Mouse (Mus musculus) liver (tissue): Measurements from ENCODE around the gene Gm20708.

Experiments
- DNase-seq: peaks from one replicate; pipeline ENCODE4 v3.0.0-alpha.2; 2020; ENCODE audit warnings: mixed read lengths

Gm20708 gene

GRCm38 (mm10) chr11:117809407-117810311 lies at the start of gene Gm20708, which contains the start of gene Syngr2:
Gene Gm20708, plus strand, starts transcription at chr11:117809668.
Gene Syngr2, plus strand, starts transcription at chr11:117809668.
- DNase-seq = peak; percentile 90

- no peak for DNase-seq
These were observed 48.9 kb upstream of the Gm20708 start for GRCm38 (mm10) chr11:117760374-117761119.

GRCm38 (mm10) chr11:117761801-117762200 lies 47.7 kb upstream of the Gm20708 start:
- DNase-seq = no peak

- no peak for DNase-seq
These were observed 47.2 kb upstream of the Gm20708 start for GRCm38 (mm10) chr11:117762246-117762645.

- no peak for DNase-seq
These were observed 45.1 kb upstream of the Gm20708 start for GRCm38 (mm10) chr11:117764319-117764718.

- DNase-seq = no peak
These were observed 44.1 kb upstream of the Gm20708 start for GRCm38 (mm10) chr11:117765361-117765760.

GRCm38 (mm10) chr11:117766275-117766674 lies 43.2 kb upstream of the Gm20708 start:
- DNase-seq = no peak

- DNase-seq = no peak
These were observed 40.5 kb upstream of the Gm20708 start for GRCm38 (mm10) chr11:117768725-117769682.

- DNase-seq = no peak
These were observed 39.8 kb upstream of the Gm20708 start for GRCm38 (mm10) chr11:117769683-117770047.

GRCm38 (mm10) chr11:117770407-117770806 lies 39.1 kb upstream of the Gm20708 start:
- DNase-seq = no peak

GRCm38 (mm10) chr11:117772352-117772751 lies 37.1 kb upstream of the Gm20708 start:
- no peak for DNase-seq

- no peak for DNase-seq
These were observed 34.5 kb upstream of the Gm20708 start for GRCm38 (mm10) chr11:117774925-117775324.

GRCm38 (mm10) chr11:117775540-117775939 lies 33.9 kb upstream of the Gm20708 start:
- no peak for DNase-seq

- DNase-seq = no peak
These were observed 33.2 kb upstream of the Gm20708 start for GRCm38 (mm10) chr11:117776085-117776792.

GRCm38 (mm10) chr11:117777111-117777510 lies 32.4 kb upstream of the Gm20708 start:
- no peak for DNase-seq

- DNase-seq = no peak
These were observed 31.4 kb upstream of the Gm20708 start for GRCm38 (mm10) chr11:117778031-117778430.

- DNase-seq = peak; percentile 78
These were observed 30.5 kb upstream of the Gm20708 start for GRCm38 (mm10) chr11:117778851-117779433.

GRCm38 (mm10) chr11:117779434-117780198 lies 29.9 kb upstream of the Gm20708 start:
- peak; percentile 80 for DNase-seq

- no peak for DNase-seq
These were observed 29.3 kb upstream of the Gm20708 start for GRCm38 (mm10) chr11:117780199-117780515.

- DNase-seq = peak; percentile 95
These were observed 28.8 kb upstream of the Gm20708 start for GRCm38 (mm10) chr11:117780582-117781111.
